Mouse (Mus musculus): ENCODE results near the gene Atg10. TPM values are rescaled to one million over a fixed set of nuclear protein-coding genes. Genes with fewer than 3 reads are reported as not detected.

Gene Atg10
- polyA plus RNA-seq, 1 experiment, result 9.8 TPM

DNA sequence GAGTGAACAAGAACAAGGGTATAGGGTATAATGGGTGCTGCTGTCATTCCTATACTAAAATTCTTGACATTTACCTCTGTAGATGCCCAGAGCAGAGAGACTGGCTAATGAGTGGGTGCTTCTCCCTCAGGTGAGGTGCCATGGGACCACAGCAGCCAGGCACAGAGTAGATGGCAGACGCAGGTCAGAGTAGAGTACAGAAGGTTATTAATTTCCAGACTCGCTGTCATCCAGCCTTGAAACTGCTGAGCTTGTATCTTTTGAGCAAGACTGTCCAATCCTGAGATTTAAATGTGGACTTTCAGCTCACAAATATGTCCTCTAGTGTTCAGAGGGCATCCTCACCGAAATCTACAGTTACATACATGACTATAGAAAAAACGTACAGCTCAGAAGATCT is 128.9 kb downstream of the Atg10 start:
- H3K27ac ChIP-seq (ENCODE audit: insufficient read depth, low read length), result no peak overlapping the region
- H3K4me3 ChIP-seq (ENCODE audit: insufficient read depth, low read length), result no peak overlapping the region
- H3K4me1 ChIP-seq (ENCODE audit: control insufficient read depth, insufficient read depth, low read length), result no peaks in the 10 kb centered on the region
- TF ChIP-seq CTCF (IDR thresholded peaks at IDR 0.05; ENCODE audit: borderline replicate concordance, insufficient read depth, low read length), result no peak
- no peak for TF ChIP-seq POLR2A (IDR thresholded peaks at IDR 0.05; ENCODE audit: low read depth, low read length)

GRCm38 (mm10) chr13:91094196-91094595 is 129.6 kb downstream of the Atg10 start:
- no peak overlapping the region for H3K27ac ChIP-seq (ENCODE audit: insufficient read depth, low read length)
- H3K4me1 ChIP-seq (ENCODE audit: control insufficient read depth, insufficient read depth, low read length), result no peaks in the 10 kb centered on the region
- TF ChIP-seq CTCF (IDR thresholded peaks at IDR 0.05; ENCODE audit: borderline replicate concordance, insufficient read depth, low read length) (no peak), POLR2A (IDR thresholded peaks at IDR 0.05; ENCODE audit: low read depth, low read length) (no peak)
- H3K4me3 ChIP-seq (ENCODE audit: insufficient read depth, low read length), result no peak overlapping the region

DNA sequence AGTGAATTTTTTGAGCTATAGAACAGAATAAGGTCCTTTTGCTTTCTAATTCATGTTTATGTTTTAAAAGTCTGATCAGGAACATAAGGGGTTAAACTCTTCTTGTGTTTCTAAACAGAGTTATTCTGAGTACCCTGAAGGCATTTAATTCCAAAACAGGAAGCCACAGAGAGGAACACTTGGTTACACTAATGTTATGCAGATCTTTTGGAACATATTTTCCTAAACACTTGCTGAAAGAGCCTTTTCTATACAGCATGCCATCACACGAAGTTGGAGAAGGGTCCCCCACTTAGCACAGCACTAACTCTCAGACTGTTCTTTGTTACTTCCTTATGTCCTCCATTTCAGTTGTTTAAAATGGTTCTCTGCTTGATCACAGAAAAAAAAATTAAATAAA is 130.2 kb downstream of the Atg10 start:
- no peaks in the 10 kb centered on the region for H3K4me1 ChIP-seq (ENCODE audit: control insufficient read depth, insufficient read depth, low read length)
- TF ChIP-seq POLR2A (IDR thresholded peaks at IDR 0.05; ENCODE audit: low read depth, low read length) (no peak), CTCF (IDR thresholded peaks at IDR 0.05; ENCODE audit: borderline replicate concordance, insufficient read depth, low read length) (no peak)
- no peak overlapping the region for H3K4me3 ChIP-seq (ENCODE audit: insufficient read depth, low read length)
- no peak overlapping the region for H3K27ac ChIP-seq (ENCODE audit: insufficient read depth, low read length)

DNA sequence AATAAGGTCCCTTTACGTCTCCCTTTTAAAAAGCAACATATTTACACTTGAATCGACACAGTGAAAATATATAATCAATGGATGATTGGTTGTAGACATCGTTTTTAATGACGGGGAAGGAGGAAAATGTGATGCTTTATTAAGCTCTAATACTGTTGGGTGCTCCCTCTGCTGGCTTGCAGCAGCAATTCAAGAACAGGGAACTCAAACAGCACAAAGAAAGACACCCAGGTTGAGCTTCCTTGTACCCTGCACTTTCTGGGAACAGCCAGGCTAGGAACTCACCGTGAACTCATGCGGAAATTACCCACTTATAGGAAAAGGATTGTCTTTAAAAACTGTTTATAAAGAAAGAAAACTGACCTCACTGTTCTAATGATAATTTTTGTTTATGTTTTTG is 130.6 kb downstream of the Atg10 start:
- Histone ChIP-seq H3K27ac (ENCODE audit: insufficient read depth, low read length) (no peak overlapping the region), H3K4me3 (ENCODE audit: insufficient read depth, low read length) (no peak overlapping the region), H3K4me1 (ENCODE audit: control insufficient read depth, insufficient read depth, low read length) (no peaks in the 10 kb centered on the region)
- TF ChIP-seq CTCF (IDR thresholded peaks at IDR 0.05; ENCODE audit: borderline replicate concordance, insufficient read depth, low read length), result 0 out of 2 replicates have a peak, but pooled peaks have one; percentile 10
- TF ChIP-seq POLR2A (IDR thresholded peaks at IDR 0.05; ENCODE audit: low read depth, low read length), result no peak

DNA sequence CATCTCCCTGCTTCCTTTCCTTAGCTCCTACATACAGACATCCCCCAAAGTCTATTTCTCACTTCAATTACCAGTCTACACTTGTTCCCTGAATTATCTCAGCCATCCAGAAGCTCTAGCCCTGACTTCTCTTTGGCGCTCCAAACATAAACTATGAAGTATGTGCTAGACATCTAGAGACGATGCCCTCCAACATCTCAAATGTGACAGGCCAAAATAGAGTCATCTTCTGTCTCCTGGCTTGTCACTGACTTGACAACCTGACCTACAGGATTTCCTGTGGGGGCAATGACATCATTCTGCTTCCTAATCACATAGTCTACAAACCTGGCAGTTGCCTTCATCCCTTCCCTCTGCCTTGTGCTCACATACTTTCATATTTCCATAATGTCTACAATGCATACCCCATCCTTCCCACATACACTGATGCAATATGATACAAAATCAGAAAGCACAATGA is 132.0 kb downstream of the Atg10 start:
- no peak for TF ChIP-seq CTCF (IDR thresholded peaks at IDR 0.05; ENCODE audit: borderline replicate concordance, insufficient read depth, low read length)
- no peak for TF ChIP-seq POLR2A (IDR thresholded peaks at IDR 0.05; ENCODE audit: low read depth, low read length)
- H3K4me3 ChIP-seq (ENCODE audit: insufficient read depth, low read length), result no peak overlapping the region
- no peaks in the 10 kb centered on the region for H3K4me1 ChIP-seq (ENCODE audit: control insufficient read depth, insufficient read depth, low read length)
- no peak overlapping the region for H3K27ac ChIP-seq (ENCODE audit: insufficient read depth, low read length)

DNA sequence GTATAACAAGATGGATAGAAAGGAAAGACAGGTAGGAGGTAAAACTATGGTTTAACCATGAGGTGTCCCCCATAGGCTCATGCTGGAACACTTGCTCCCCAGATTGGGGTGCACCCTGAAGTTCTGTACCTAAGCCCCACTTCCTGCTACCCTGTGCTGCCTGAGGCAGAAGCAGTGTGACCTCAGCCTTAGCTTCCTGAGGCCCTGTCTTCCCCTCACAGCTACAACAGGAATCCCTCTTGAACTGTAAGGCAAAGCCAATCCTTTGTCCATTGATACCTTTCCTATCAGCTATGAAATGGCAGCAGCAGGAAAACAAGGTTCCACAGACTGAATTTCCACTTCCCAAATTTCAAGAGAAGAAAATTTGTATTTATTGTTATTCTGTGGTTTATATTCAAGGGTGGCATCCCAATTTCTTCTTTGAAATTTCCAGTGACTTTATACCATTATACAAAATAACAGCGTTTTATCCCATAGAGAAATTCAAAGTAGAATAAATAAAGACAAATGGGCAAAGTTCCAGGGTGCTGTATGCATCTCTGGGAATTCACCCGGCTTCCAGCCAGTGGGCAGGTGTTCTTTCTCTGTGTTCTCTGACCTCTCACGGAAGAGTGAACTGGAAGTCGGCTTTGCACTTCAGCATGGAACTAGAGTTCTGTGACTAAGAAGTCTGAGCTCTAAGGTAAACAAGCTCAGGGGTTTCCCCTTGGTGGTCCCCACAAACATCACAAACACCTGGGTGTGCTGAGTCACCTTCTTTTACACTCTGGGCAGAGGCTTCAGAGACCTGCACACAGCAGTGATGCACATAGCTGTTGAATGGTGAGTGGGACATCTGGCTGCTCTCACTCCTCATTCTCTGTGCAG is 132.7 kb downstream of the Atg10 start:
- Histone ChIP-seq H3K4me3 (ENCODE audit: insufficient read depth, low read length) (no peak overlapping the region), H3K4me1 (ENCODE audit: control insufficient read depth, insufficient read depth, low read length) (no peaks in the 10 kb centered on the region), H3K27ac (ENCODE audit: insufficient read depth, low read length) (no peak overlapping the region)
- TF ChIP-seq POLR2A (IDR thresholded peaks at IDR 0.05; ENCODE audit: low read depth, low read length), result no peak
- no peak for TF ChIP-seq CTCF (IDR thresholded peaks at IDR 0.05; ENCODE audit: borderline replicate concordance, insufficient read depth, low read length)

DNA sequence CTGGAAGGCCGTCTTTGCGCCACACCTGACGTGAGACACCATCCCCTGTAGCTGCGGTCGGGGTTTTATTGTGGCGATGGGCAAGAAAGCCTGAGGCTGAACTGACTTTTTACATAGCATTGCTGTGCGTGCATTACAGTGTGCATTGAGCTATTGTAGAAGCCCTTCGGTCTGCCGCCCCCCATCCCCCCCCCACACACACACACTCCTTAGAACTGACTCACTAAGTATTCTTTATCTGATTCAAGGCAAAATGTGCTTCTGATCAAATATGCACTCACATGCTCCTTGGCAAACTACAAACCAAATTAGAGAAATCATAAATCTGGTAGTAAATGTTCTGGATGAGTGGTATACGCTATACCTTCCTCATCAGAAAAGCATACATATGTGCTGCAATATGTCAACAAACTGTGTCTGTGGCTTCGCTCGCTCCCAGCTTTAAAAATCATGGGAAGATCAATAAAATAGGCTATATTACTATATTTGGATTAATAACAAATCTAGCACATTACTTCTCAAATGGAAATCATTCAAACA is 137.3 kb downstream of the Atg10 start:
- no peak for TF ChIP-seq POLR2A (IDR thresholded peaks at IDR 0.05; ENCODE audit: low read depth, low read length)
- TF ChIP-seq CTCF (IDR thresholded peaks at IDR 0.05; ENCODE audit: borderline replicate concordance, insufficient read depth, low read length), result no peak
- H3K4me3 ChIP-seq (ENCODE audit: insufficient read depth, low read length), result no peak overlapping the region
- H3K27ac ChIP-seq (ENCODE audit: insufficient read depth, low read length), result no peak overlapping the region
- H3K4me1 ChIP-seq (ENCODE audit: control insufficient read depth, insufficient read depth, low read length), result no peaks in the 10 kb centered on the region

DNA sequence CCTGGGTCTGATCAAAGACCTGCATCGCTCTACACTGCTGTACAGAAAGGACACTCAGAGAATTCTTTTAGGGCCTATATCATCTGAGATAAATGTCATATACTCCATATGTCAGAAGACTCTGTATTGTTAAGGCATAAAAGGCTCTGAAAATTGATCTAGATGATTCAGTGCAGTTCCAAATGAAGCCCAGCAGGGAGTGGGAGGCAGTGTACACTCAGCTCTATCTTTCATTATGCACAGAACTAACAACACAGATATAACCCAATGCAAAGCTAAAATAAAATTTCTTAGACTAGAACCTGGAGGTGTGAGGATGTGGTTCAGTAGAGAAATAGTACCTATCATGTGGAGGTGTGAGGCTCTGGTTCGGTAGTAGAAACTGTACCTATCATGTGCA is 151.4 kb downstream of the Atg10 start:
- H3K4me3 ChIP-seq (ENCODE audit: insufficient read depth, low read length), result no peak overlapping the region
- H3K4me1 ChIP-seq (ENCODE audit: control insufficient read depth, insufficient read depth, low read length), result no peaks in the 10 kb centered on the region
- TF ChIP-seq CTCF (IDR thresholded peaks at IDR 0.05; ENCODE audit: borderline replicate concordance, insufficient read depth, low read length) (no peak), POLR2A (IDR thresholded peaks at IDR 0.05; ENCODE audit: low read depth, low read length) (no peak)
- H3K27ac ChIP-seq (ENCODE audit: insufficient read depth, low read length), result no peak overlapping the region

DNA sequence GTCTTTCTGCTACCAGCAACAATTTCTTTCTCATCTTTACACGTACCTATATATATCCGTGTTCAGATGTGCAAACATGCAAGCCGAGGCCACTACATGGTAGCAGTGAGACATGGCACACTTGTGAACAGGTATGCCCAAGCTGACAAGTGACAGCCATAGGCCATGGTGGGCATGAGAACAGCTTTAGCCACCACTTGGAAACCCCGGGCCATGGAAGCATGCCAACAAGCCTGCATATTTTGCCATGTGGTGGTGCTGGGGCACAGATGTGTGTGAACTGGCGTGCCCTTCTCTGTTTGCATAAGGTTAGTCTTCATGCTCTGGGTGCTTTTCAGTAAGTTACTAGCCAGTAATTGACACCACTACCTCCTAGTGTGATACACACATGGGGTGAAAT is 162.9 kb downstream of the Atg10 start:
- no peak overlapping the region for H3K27ac ChIP-seq (ENCODE audit: insufficient read depth, low read length)
- H3K4me1 ChIP-seq (ENCODE audit: control insufficient read depth, insufficient read depth, low read length), result no peaks in the 10 kb centered on the region
- TF ChIP-seq POLR2A (IDR thresholded peaks at IDR 0.05; ENCODE audit: low read depth, low read length), result no peak
- no peak for TF ChIP-seq CTCF (IDR thresholded peaks at IDR 0.05; ENCODE audit: borderline replicate concordance, insufficient read depth, low read length)
- no peak overlapping the region for H3K4me3 ChIP-seq (ENCODE audit: insufficient read depth, low read length)

DNA sequence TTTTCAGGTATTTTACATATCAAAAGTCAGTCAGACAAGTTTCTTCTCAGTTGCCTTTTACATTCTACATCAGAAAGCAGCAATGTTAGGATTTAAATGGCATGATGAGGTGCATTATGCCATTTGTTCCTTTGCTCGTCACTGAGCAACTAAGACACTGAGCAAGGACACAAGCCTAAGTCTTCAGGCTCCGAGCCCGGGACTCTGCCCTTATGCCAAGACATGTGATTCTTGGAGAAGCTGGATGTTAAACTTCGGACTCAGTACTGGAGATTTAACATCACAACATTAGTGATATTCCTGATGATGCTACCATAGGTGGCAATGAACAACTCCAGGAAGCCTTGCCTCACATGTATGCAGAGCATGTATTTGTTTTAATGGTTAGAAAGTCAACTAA is 175.6 kb downstream of the Atg10 start:
- Histone ChIP-seq H3K4me3 (ENCODE audit: insufficient read depth, low read length) (no peak overlapping the region), H3K4me1 (ENCODE audit: control insufficient read depth, insufficient read depth, low read length) (no peaks in the 10 kb centered on the region), H3K27ac (ENCODE audit: insufficient read depth, low read length) (no peak overlapping the region)
- TF ChIP-seq POLR2A (IDR thresholded peaks at IDR 0.05; ENCODE audit: low read depth, low read length), result no peak
- no peak for TF ChIP-seq CTCF (IDR thresholded peaks at IDR 0.05; ENCODE audit: borderline replicate concordance, insufficient read depth, low read length)
